Mouse (Mus musculus): Measurements from ENCODE around the gene Fgf14.
"Not testable (repeated sequence)": the region's sequence is repeated elsewhere in the genome, so short reads cannot be mapped to it uniquely, and the experiment has no call there.

Fgf14 gene

GRCm38 (mm10) chr14:124561544-124561943 lies 115.4 kb downstream of the Fgf14 start:
- no peak for DNase-seq (ENCODE audit: low read depth, low spot score)
- H3K27me3 ChIP-seq (ENCODE audit: control insufficient read depth, insufficient read depth, low read length, poor library complexity, severe bottlenecking), result no peaks in the 10 kb centered on the region

DNA sequence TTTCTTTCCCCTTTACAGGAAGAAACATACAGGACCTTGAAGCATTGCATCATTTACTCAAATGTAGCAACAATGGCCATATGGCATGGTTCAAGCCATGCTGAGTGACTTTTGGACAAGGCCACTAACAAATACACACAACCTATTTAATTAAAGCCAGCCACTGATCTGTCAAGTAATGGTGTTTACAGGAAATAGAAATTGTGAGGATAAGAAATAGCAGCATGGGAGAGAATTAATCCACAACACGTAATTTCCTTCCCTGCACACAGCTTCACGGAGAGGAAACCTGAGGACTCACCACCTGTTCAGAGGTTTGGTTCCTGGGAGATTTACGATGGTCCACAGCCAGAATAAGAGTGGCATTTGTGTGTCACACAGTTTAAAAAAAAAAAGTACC lies 140.8 kb downstream of the Fgf14 start:
- no peaks in the 10 kb centered on the region for H3K36me3 ChIP-seq (ENCODE audit: control insufficient read depth, insufficient read depth, low read length, poor library complexity, severe bottlenecking)
- no peak for DNase-seq (ENCODE audit: low read depth, low spot score)
- H3K27me3 ChIP-seq (ENCODE audit: control insufficient read depth, insufficient read depth, low read length, poor library complexity, severe bottlenecking), result no peaks in the 10 kb centered on the region

More at GRCm38 (mm10) chr14:124561544-124561943, 115.4 kb downstream of the Fgf14 start:
- H3K36me3 ChIP-seq (ENCODE audit: control insufficient read depth, insufficient read depth, low read length, poor library complexity, severe bottlenecking), result no peaks in the 10 kb centered on the region

- DNase-seq (ENCODE audit: low read depth, low spot score); H3K27me3 ChIP-seq (ENCODE audit: control insufficient read depth, insufficient read depth, low read length, poor library complexity, severe bottlenecking); H3K36me3 ChIP-seq (ENCODE audit: control insufficient read depth, insufficient read depth, low read length, poor library complexity, severe bottlenecking): not testable (repeated sequence)
These were observed 141.6 kb downstream of the Fgf14 start for GRCm38 (mm10) chr14:124535376-124535775.

GRCm38 (mm10) chr14:124532051-124532450 lies 144.9 kb downstream of the Fgf14 start:
- no peaks in the 10 kb centered on the region for H3K27me3 ChIP-seq (ENCODE audit: control insufficient read depth, insufficient read depth, low read length, poor library complexity, severe bottlenecking)
- H3K36me3 ChIP-seq (ENCODE audit: control insufficient read depth, insufficient read depth, low read length, poor library complexity, severe bottlenecking), result no peaks in the 10 kb centered on the region

DNA sequence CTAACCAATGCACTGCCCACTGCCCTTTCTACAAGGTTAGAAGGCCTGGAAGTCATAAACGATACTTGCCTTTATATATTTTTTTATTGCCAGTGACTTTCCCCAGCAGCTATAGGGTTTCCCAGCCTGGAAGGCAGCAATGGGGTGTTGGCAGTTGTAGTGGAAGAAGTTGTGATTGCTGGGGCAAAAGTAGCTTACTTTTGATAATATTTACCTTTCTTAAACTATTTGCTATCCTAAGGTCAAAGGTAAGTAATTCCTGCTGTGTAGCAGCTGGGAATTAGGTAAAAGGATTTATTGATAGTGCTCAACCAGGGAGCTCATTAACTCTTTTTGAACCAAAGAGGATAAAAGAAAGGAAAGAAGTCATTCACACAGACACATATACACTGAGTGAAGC lies 164.9 kb downstream of the Fgf14 start:
- no peak for DNase-seq (ENCODE audit: low read depth, low spot score)
- H3K36me3 ChIP-seq (ENCODE audit: control insufficient read depth, insufficient read depth, low read length, poor library complexity, severe bottlenecking), result no peaks in the 10 kb centered on the region
- H3K27me3 ChIP-seq (ENCODE audit: control insufficient read depth, insufficient read depth, low read length, poor library complexity, severe bottlenecking), result no peaks in the 10 kb centered on the region

More at GRCm38 (mm10) chr14:124532051-124532450, 144.9 kb downstream of the Fgf14 start:
- no peak for DNase-seq (ENCODE audit: low read depth, low spot score)

GRCm38 (mm10) chr14:124488971-124489370 lies 188.0 kb downstream of the Fgf14 start:
- Histone ChIP-seq H3K27me3 (ENCODE audit: control insufficient read depth, insufficient read depth, low read length, poor library complexity, severe bottlenecking) (no peaks in the 10 kb centered on the region), H3K36me3 (ENCODE audit: control insufficient read depth, insufficient read depth, low read length, poor library complexity, severe bottlenecking) (no peaks in the 10 kb centered on the region)
- DNase-seq (ENCODE audit: low read depth, low spot score), result no peak

GRCm38 (mm10) chr14:124485261-124485660 lies 191.7 kb downstream of the Fgf14 start:
- Histone ChIP-seq H3K27me3 (ENCODE audit: control insufficient read depth, insufficient read depth, low read length, poor library complexity, severe bottlenecking) (no peaks in the 10 kb centered on the region), H3K36me3 (ENCODE audit: control insufficient read depth, insufficient read depth, low read length, poor library complexity, severe bottlenecking) (no peaks in the 10 kb centered on the region)
- no peak for DNase-seq (ENCODE audit: low read depth, low spot score)

DNA sequence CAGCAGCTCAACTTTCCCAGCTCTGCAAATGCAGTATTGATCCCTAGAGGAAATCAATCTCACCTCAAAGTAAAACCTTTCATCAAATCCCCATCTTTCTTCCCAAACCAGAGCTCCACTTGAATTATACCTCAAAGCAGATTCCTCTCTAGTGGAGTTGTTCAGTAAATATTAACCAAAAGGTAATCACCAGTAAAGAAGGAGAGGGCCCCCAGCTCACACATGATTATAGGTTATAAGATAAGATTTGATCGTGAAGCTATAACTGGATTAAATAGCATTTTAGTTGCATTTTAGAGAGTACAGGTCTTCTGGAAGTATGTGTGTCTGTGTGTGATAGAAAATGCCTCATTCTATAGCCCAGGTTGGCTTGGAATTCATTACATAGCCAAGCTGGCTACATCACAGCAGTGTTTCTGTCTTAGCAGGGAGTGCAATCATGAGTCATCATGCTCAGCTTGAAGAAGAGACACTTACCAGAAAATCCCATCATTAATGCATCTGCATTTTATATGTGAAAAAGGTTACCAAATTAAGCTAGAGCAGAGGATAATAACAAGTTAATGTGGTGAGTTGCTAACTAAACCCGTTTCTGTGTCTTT lies 202.8 kb downstream of the Fgf14 start:
- no peak for DNase-seq (ENCODE audit: low read depth, low spot score)
- H3K27me3 ChIP-seq (ENCODE audit: control insufficient read depth, insufficient read depth, low read length, poor library complexity, severe bottlenecking), result no peaks in the 10 kb centered on the region

DNA sequence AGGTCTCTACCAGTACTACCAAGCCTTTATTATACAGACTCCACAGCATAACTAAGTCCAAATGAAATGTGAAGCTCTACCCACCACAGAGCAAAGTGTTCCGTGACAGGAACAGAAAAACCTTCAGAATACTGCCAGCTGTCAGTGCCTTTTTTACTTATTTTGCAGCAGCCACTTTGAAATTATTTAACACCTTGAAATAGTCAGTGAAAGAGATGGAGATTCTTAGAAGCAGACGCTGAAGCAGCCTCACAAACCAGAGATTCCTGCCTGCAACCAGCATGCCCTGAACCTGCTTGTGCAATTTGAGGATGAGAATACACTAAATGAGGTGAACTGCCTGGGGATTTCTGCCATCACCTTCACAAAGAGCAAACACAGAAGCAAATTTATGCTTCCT lies 206.0 kb downstream of the Fgf14 start:
- no peaks in the 10 kb centered on the region for H3K27me3 ChIP-seq (ENCODE audit: control insufficient read depth, insufficient read depth, low read length, poor library complexity, severe bottlenecking)
- H3K36me3 ChIP-seq (ENCODE audit: control insufficient read depth, insufficient read depth, low read length, poor library complexity, severe bottlenecking), result no peaks in the 10 kb centered on the region
- no peak for DNase-seq (ENCODE audit: low read depth, low spot score)

More for the DNA sequence above, 202.8 kb downstream of the Fgf14 start:
- H3K36me3 ChIP-seq (ENCODE audit: control insufficient read depth, insufficient read depth, low read length, poor library complexity, severe bottlenecking), result no peaks in the 10 kb centered on the region

DNA sequence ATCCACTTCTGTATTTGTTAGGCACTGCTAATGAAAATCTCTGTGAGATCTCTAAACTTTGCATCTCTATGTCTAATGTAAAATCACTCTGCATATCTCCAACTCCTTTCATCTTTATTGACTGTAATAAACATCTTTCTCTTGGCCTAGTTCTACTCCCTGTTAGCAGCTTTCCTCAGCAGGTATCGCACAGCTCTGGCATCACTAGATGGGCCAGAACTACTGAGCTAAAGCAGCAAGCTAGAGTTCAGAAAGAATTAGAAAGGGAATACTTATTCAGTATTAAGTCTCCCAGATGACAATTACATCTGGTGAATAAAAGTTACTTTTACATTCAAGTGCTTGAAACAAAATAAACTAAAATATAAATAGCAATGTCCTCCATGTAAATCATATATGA lies 221.8 kb downstream of the Fgf14 start:
- DNase-seq (ENCODE audit: low read depth, low spot score), result no peak
- Histone ChIP-seq H3K36me3 (ENCODE audit: control insufficient read depth, insufficient read depth, low read length, poor library complexity, severe bottlenecking) (no peaks in the 10 kb centered on the region), H3K27me3 (ENCODE audit: control insufficient read depth, insufficient read depth, low read length, poor library complexity, severe bottlenecking) (no peaks in the 10 kb centered on the region)

GRCm38 (mm10) chr14:124446096-124446840 lies 230.7 kb downstream of the Fgf14 start:
- DNase-seq (ENCODE audit: low read depth, low spot score), result no peak
- Histone ChIP-seq H3K36me3 (ENCODE audit: control insufficient read depth, insufficient read depth, low read length, poor library complexity, severe bottlenecking) (no peaks in the 10 kb centered on the region), H3K27me3 (ENCODE audit: control insufficient read depth, insufficient read depth, low read length, poor library complexity, severe bottlenecking) (no peaks in the 10 kb centered on the region)

DNA sequence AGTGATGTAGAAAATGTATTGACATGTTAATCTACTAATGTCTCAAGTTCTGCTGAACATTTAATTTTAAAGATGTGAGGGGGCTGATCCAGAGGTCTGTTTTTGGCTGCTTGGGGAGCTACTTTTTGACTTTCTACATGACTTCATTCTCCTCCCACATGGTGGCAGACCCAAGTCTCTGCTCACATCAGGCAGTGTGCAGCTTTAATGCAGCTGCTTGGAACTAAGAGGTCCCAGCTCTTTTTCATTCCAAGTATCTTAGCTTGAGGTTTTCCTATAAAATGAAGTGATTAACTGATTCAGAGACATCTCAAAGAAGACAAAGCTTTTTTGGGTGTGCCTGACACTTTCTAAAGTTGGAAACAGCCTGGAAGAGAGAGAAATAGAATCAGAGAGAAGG lies 232.1 kb downstream of the Fgf14 start:
- no peak for DNase-seq (ENCODE audit: low read depth, low spot score)
- H3K27me3 ChIP-seq (ENCODE audit: control insufficient read depth, insufficient read depth, low read length, poor library complexity, severe bottlenecking), result no peaks in the 10 kb centered on the region
- no peaks in the 10 kb centered on the region for H3K36me3 ChIP-seq (ENCODE audit: control insufficient read depth, insufficient read depth, low read length, poor library complexity, severe bottlenecking)

DNA sequence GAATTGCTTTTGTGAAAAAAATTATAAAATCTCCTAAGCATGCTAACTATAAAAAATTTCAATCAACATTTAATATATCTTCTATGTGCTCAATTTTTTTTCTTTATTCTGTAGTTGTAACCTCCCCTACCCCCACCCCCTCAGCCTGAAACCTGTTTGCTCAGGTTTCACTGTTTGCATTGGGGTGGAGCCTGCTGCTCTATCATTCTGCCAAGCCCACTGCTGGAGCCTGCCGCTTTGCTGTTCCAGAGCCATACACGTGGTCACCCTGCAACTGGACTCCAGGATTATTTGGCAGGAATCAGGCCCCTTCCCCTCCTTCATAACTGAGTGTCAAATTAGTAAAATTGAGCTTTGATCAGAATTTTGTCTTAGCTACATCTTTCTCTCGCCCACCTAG lies 237.6 kb downstream of the Fgf14 start:
- H3K36me3 ChIP-seq (ENCODE audit: control insufficient read depth, insufficient read depth, low read length, poor library complexity, severe bottlenecking); H3K27me3 ChIP-seq (ENCODE audit: control insufficient read depth, insufficient read depth, low read length, poor library complexity, severe bottlenecking); DNase-seq (ENCODE audit: low read depth, low spot score): not testable (repeated sequence)

DNA sequence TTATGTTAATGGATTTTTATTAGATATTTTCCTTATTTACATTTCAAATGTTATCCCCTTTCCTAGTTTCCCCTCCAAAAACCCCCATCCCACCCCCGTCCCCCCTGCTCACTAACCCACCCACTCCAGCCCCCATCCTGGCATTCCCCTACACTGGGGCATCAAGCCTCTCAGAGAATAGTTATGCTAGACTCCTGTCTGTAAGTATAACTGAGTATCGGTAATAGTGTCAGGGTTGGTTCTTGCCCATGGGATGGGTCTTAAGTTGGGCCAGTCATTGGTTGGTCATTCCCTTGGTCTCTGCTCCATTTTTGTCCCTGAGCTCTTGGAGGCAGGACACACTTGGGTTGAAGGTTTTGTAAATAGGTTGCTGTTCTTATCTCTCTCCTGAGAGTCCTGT lies 265.0 kb downstream of the Fgf14 start:
- Histone ChIP-seq H3K27me3 (ENCODE audit: control insufficient read depth, insufficient read depth, low read length, poor library complexity, severe bottlenecking) (no peaks in the 10 kb centered on the region), H3K36me3 (ENCODE audit: control insufficient read depth, insufficient read depth, low read length, poor library complexity, severe bottlenecking) (no peaks in the 10 kb centered on the region)
- DNase-seq (ENCODE audit: low read depth, low spot score), result no peak

GRCm38 (mm10) chr14:124410945-124411344 lies 266.0 kb downstream of the Fgf14 start:
- Histone ChIP-seq H3K27me3 (ENCODE audit: control insufficient read depth, insufficient read depth, low read length, poor library complexity, severe bottlenecking) (no peaks in the 10 kb centered on the region), H3K36me3 (ENCODE audit: control insufficient read depth, insufficient read depth, low read length, poor library complexity, severe bottlenecking) (no peaks in the 10 kb centered on the region)
- no peak for DNase-seq (ENCODE audit: low read depth, low spot score)
